Mouse (Mus musculus) thymus, postnatal 10 days (tissue): ENCODE data around the gene Zbtb1.
A peak's percentile ranks its signal among the peaks of the same experiment; 100 is the strongest.

Experiments used
- DNase-seq, 2 experiments: peaks; one replicate each; pipeline ENCODE4 v3.0.0; 2021; ENCODE audit warnings: low spot score in 2 of 2

The Zbtb1 gene

GRCm38 (mm10) chr12:76369206-76369977 is 674 bp upstream of the Zbtb1 start, which contains the start of gene Zbtb25:
Gene Zbtb25, minus strand, starts transcription at chr12:76369602.
- peak; percentile 60 to 68 for DNase-seq

GRCm38 (mm10) chr12:76370831-76371571 is 935 bp downstream of the Zbtb1 start:
- DNase-seq, result peak; percentile 73

GRCm38 (mm10) chr12:76372046-76372445 is 2.0 kb downstream of the Zbtb1 start:
- no peak for DNase-seq

GRCm38 (mm10) chr12:76372881-76373818 is 3.1 kb downstream of the Zbtb1 start:
- DNase-seq, result peak in 1 of 2 experiments; percentile 50

GRCm38 (mm10) chr12:76373991-76374390 is 3.9 kb downstream of the Zbtb1 start:
- no peak for DNase-seq

GRCm38 (mm10) chr12:76374911-76375310 is 4.8 kb downstream of the Zbtb1 start:
- DNase-seq, result no peak

- DNase-seq, result no peak
Measured at GRCm38 (mm10) chr12:76375506-76375905, 5.4 kb downstream of the Zbtb1 start.

- DNase-seq, result peak; percentile 37 to 65
Measured at GRCm38 (mm10) chr12:76376649-76377048, 6.6 kb downstream of the Zbtb1 start.

- no peak for DNase-seq
Measured at GRCm38 (mm10) chr12:76377059-76377458, 7.0 kb downstream of the Zbtb1 start.

GRCm38 (mm10) chr12:76377726-76378125 is 7.7 kb downstream of the Zbtb1 start:
- no peak for DNase-seq

- no peak for DNase-seq
Measured at GRCm38 (mm10) chr12:76378556-76378955, 8.5 kb downstream of the Zbtb1 start.

GRCm38 (mm10) chr12:76380151-76380550 is 10.1 kb downstream of the Zbtb1 start:
- no peak for DNase-seq

- no peak for DNase-seq
Measured at GRCm38 (mm10) chr12:76385342-76385741, 15.3 kb downstream of the Zbtb1 start.

- no peak for DNase-seq
Measured at GRCm38 (mm10) chr12:76388794-76389193, 18.7 kb downstream of the Zbtb1 start.

- no peak for DNase-seq
Measured at GRCm38 (mm10) chr12:76391595-76392271, 21.7 kb downstream of the Zbtb1 start.

- DNase-seq, result no peak
Measured at GRCm38 (mm10) chr12:76392979-76393378, 22.9 kb downstream of the Zbtb1 start.

- DNase-seq, result no peak
Measured at GRCm38 (mm10) chr12:76397281-76397680, 27.2 kb downstream of the Zbtb1 start.

GRCm38 (mm10) chr12:76401674-76402073 is 31.6 kb downstream of the Zbtb1 start:
- DNase-seq, result no peak

- DNase-seq, result peak; percentile 16 to 88
Measured at GRCm38 (mm10) chr12:76402991-76403885, 33.2 kb downstream of the Zbtb1 start.

- DNase-seq, result peak; percentile 98 to 100
Measured at GRCm38 (mm10) chr12:76403886-76404537, 33.9 kb downstream of the Zbtb1 start, which contains the start of gene Hspa2. Gene Hspa2, plus strand, starts transcription at chr12:76404176.
